Mouse (Mus musculus) limb, embryonic 15.5 days (tissue): ENCODE results near the gene Gm20388. TPM values are rescaled to one million over a fixed set of nuclear protein-coding genes. Genes with fewer than 3 reads are reported as not detected.

ENCODE experiments used
- ATAC-seq: fragments of 200-750 bp; cut with Nextera tagmentation; 2 replicates; pipeline ENCODE4 v1.8.0; 2017; ENCODE audit warnings: low read depth, moderate TSS enrichment; ENCODE audit not compliant: insufficient number of reproducible peaks, low FRiP score, low TSS enrichment
- H3K27ac ChIP-seq: fragments of 300-500 bp; sonication (generic); 2 replicates; pipeline ENCODE4 v1.5.1; 2015; ENCODE audit warnings: moderate library complexity, mild to moderate bottlenecking, inconsistent platforms
- H3K27me3 ChIP-seq: fragments of 300-500 bp; sonication (generic); 2 replicates; pipeline ENCODE4 v1.6.1; 2015; ENCODE audit warnings: inconsistent platforms
- H3K36me3 ChIP-seq: fragments of 300-500 bp; sonication (generic); 2 replicates; pipeline ENCODE4 v1.6.1; 2015; ENCODE audit warnings: inconsistent platforms
- H3K4me1 ChIP-seq: fragments of 300-500 bp; sonication (generic); 2 replicates; pipeline ENCODE4 v1.6.1; 2015; ENCODE audit warnings: inconsistent platforms
- H3K4me2 ChIP-seq: fragments of 300-500 bp; sonication (generic); 2 replicates; pipeline ENCODE4 v1.6.1; 2015; ENCODE audit warnings: mild to moderate bottlenecking, inconsistent platforms
- H3K4me3 ChIP-seq: fragments of 300-500 bp; sonication (generic); 2 replicates; pipeline ENCODE4 v1.5.1; 2015; ENCODE audit warnings: mild to moderate bottlenecking, inconsistent platforms
- H3K9ac ChIP-seq: fragments of 300-500 bp; sonication (generic); 2 replicates; pipeline ENCODE4 v1.6.1; 2015; ENCODE audit warnings: inconsistent platforms
- H3K9me3 ChIP-seq: fragments of 300-500 bp; sonication (generic); 2 replicates; pipeline ENCODE4 v1.6.1; 2016; ENCODE audit warnings: inconsistent platforms
- WGBS: fragments of 180-500 bp; shearing (Covaris S2); methylation state at CpG from one replicate; pipeline ENCODE4 v1.1.7; 2015; 5-methylcytosine and 5-hydroxymethylcytosine counted together
- polyA plus RNA-seq: library from polyadenylated mRNA; unstranded; fragments of >200 nt; fragmentation: Nextera tagmentation; extraction: Ambion mirVana; gene quantifications from 2 replicates; pipeline ENCODE4 v1.2.1, GENCODE M21; 2015

The Gm20388 gene
- polyA plus RNA-seq, 1 experiment from 2014 or later, result 4.9 TPM

GRCm38 (mm10) chr8:121400581-121400980 is 1489.9 kb downstream of the Gm20388 start:
- peaks cover 23% of the 10 kb centered on the region; the same call in 1 of the 2 replicates for H3K4me1 ChIP-seq
- no peak overlapping the region for H3K4me2 ChIP-seq
- WGBS, result 32% methylated on average over 9 of the region's 9 CpGs
- no peaks in the 10 kb centered on the region for H3K9me3 ChIP-seq
- ATAC-seq, result no peak
- no peak overlapping the region for H3K9ac ChIP-seq
- no peaks in the 10 kb centered on the region for H3K36me3 ChIP-seq
- H3K4me3 ChIP-seq, result no peak overlapping the region
- H3K27me3 ChIP-seq, result peaks cover 37% of the 10 kb centered on the region
- H3K27ac ChIP-seq, result no peak overlapping the region

DNA sequence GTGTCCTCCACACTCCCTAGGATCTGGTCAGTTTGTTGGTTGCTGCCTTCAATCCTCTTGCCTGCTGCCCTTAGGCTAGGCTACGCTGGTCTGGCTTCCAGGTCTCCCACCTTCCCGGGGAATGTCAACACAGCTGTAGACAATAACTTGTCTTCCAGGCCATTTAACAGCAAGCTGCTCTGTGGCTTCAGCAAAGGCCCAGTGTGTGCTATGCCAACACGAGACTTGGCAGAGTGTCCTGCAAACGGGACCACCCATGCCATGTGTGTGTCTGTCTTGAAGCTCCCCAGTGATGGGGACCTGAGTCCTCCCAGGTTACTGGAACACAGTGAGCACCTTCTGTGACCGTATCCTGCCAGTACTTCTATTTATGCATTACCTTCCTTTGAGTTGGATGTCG is 1493.2 kb downstream of the Gm20388 start:
- Histone ChIP-seq H3K36me3 (no peaks in the 10 kb centered on the region), H3K9ac (no peak overlapping the region), H3K4me3 (no peak overlapping the region), H3K27me3 (peaks cover 13% of the 10 kb centered on the region; the same call in 1 of the 2 replicates), H3K4me1 (no peaks in the 10 kb centered on the region), H3K9me3 (no peaks in the 10 kb centered on the region), H3K27ac (no peak overlapping the region), H3K4me2 (no peak overlapping the region)
- no peak for ATAC-seq
- 77% methylated on average over 6 of the region's 6 CpGs for WGBS

DNA sequence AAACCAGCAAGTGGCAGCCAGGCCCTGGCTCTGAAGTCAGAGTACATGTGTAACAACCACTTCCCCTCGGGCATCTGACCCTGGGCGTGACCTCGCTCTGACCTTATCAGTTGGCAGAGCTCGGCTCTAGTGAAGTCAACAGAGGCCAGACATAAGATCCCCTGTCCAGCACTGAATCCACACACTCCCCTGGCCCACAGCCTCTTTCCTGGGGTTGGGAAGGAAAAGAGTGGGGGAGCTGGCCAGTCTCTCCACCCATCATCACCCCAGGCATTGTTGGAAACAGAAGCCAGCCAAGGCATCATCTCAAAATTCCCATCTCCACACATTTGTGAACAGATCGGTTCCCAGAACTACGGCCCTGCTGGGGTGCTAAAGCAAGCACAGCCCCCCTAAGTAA is 1507.4 kb downstream of the Gm20388 start:
- H3K36me3 ChIP-seq, result no peaks in the 10 kb centered on the region
- no peaks in the 10 kb centered on the region for H3K9me3 ChIP-seq
- peaks cover 6% of the 10 kb centered on the region; the same call in 1 of the 2 replicates for H3K4me1 ChIP-seq
- H3K27me3 ChIP-seq, result no peaks in the 10 kb centered on the region
- WGBS, result 44% methylated on average over 6 of the region's 6 CpGs
- H3K9ac ChIP-seq, result no peak overlapping the region
- H3K4me2 ChIP-seq, result no peak overlapping the region
- no peak overlapping the region for H3K4me3 ChIP-seq
- H3K27ac ChIP-seq, result no peak overlapping the region
- ATAC-seq, result no peak

GRCm38 (mm10) chr8:121419551-121419950 is 1508.9 kb downstream of the Gm20388 start:
- Histone ChIP-seq H3K27me3 (no peaks in the 10 kb centered on the region), H3K9me3 (no peaks in the 10 kb centered on the region), H3K36me3 (no peaks in the 10 kb centered on the region), H3K4me1 (peaks cover 6% of the 10 kb centered on the region; the same call in 1 of the 2 replicates), H3K4me3 (no peak overlapping the region), H3K4me2 (no peak overlapping the region), H3K27ac (no peak overlapping the region), H3K9ac (no peak overlapping the region)
- ATAC-seq, result no peak
- WGBS, result 85% methylated on average over 2 of the region's 2 CpGs

- no peak overlapping the region for H3K4me3 ChIP-seq
- no peak for ATAC-seq
- H3K4me2 ChIP-seq, result no peak overlapping the region
- no peak overlapping the region for H3K27ac ChIP-seq
- H3K9me3 ChIP-seq, result no peaks in the 10 kb centered on the region
- 63% methylated on average over 5 of the region's 5 CpGs for WGBS
- no peaks in the 10 kb centered on the region for H3K27me3 ChIP-seq
- no peak overlapping the region for H3K9ac ChIP-seq
- no peaks in the 10 kb centered on the region for H3K36me3 ChIP-seq
- peaks cover 12% of the 10 kb centered on the region; the same call in 1 of the 2 replicates for H3K4me1 ChIP-seq
Observed at GRCm38 (mm10) chr8:121421009-121421408, 1510.4 kb downstream of the Gm20388 start.

DNA sequence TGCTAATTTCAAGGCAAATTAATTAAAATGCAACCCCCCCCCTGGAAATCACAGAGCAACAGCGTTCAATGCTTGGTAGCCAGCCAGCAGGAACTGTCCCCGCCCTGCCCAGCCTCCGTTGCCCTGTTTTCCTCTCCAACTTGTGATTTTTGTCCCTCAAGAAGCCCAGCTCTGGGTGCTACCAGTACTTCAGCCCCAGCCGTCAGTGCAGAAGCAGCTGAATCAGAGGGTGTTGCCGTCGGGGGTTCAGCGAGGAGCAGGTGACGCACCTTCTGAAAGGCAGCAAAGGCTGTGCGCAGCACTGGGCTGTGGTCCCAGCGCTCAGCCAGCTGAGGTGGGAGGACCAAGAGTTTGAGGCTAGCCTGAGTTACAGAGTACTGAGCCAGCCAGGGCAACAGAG is 1513.4 kb downstream of the Gm20388 start:
- Histone ChIP-seq H3K4me1 (peaks cover 12% of the 10 kb centered on the region; the same call in 1 of the 2 replicates), H3K27me3 (no peaks in the 10 kb centered on the region), H3K27ac (no peak overlapping the region), H3K4me3 (no peak overlapping the region), H3K9me3 (no peaks in the 10 kb centered on the region), H3K36me3 (no peaks in the 10 kb centered on the region), H3K4me2 (no peak overlapping the region), H3K9ac (no peak overlapping the region)
- no peak for ATAC-seq
- WGBS, result 88% methylated on average over 10 of the region's 10 CpGs

DNA sequence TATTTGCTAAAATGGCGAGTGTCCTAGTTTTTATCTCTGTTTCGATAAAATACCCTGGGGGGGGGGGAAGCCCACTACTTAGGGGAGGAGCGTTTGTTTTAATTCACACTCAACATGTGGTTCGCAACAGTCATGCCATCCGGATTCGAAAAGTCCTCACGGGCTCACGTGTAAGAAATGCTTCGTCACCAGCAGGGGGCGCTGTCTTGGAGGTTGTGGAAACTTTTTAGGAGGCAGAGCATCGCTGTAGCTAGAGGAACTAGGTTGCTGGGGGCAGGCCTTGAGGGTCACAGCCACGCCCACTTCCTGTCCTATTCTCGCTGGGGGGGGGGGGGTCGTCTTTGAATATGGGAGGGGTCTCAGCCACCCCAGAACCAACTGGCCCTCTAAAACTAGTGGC is 1514.0 kb downstream of the Gm20388 start:
- WGBS, result 88% methylated on average over 14 of the region's 14 CpGs
- Histone ChIP-seq H3K4me1 (peaks cover 12% of the 10 kb centered on the region; the same call in 1 of the 2 replicates), H3K36me3 (no peaks in the 10 kb centered on the region), H3K4me3 (no peak overlapping the region), H3K27me3 (no peaks in the 10 kb centered on the region), H3K9ac (no peak overlapping the region), H3K4me2 (no peak overlapping the region), H3K9me3 (no peaks in the 10 kb centered on the region), H3K27ac (no peak overlapping the region)
- no peak for ATAC-seq

DNA sequence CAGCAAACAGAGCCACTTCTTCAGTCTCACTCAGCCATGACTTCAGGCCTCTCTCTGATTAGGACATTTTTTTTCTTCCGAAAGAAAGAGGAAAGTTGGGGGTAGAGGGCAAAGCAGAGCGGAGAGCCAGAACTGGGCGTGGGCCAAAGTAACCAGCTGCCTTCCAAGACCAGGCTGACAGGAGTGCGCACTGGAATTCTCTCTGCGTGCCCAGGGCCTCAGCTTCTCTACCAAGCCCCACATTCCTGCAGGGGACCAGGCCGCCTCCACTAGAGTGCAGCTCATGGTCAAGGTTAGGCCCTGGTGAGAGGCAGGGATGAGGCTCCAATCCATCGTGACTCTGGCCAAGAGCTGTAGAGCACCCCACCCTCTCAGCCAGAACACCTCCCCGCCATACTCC is 1520.9 kb downstream of the Gm20388 start:
- WGBS, result 74% methylated on average over 8 of the region's 8 CpGs
- Histone ChIP-seq H3K9ac (no peak overlapping the region), H3K4me1 (peaks cover 30% of the 10 kb centered on the region), H3K4me2 (no peak overlapping the region), H3K27ac (peak overlapping the region; percentile 67), H3K9me3 (no peaks in the 10 kb centered on the region), H3K36me3 (no peaks in the 10 kb centered on the region), H3K4me3 (no peak overlapping the region), H3K27me3 (0 out of 2 replicates have a peak, but pooled peaks cover 8% of the 10 kb centered on the region)
- peak; percentile 47; the same call in 1 of the 2 replicates for ATAC-seq

- Histone ChIP-seq H3K9ac (no peak overlapping the region), H3K4me2 (no peak overlapping the region), H3K27me3 (0 out of 2 replicates have a peak, but pooled peaks cover 8% of the 10 kb centered on the region), H3K27ac (no peak overlapping the region), H3K4me3 (no peak overlapping the region), H3K4me1 (peaks cover 37% of the 10 kb centered on the region), H3K36me3 (no peaks in the 10 kb centered on the region), H3K9me3 (no peaks in the 10 kb centered on the region)
- WGBS, result 18% methylated on average over 17 of the region's 17 CpGs
- ATAC-seq, result no peak; the same call in 1 of the 2 replicates
Observed at GRCm38 (mm10) chr8:121433466-121433865, 1522.8 kb downstream of the Gm20388 start.

DNA sequence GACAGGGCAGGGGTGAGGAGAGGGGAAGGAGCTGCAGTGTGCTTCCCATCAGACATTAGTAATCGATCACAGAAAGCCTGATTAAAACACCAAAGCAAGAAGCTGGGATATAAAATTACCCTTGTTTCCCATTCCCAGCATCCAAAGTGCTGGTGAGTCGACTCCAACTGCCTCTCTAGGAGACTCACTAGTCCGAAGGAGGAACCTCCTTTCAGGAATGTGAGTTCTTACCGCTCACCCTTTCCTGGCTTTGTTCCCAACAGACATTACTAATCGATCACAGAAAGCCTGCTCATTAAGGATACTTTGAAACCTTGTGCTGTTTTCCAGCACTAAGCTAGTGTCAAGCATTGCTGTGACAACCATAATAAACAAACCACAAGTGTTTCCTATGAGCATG is 1526.0 kb downstream of the Gm20388 start:
- 0 out of 2 replicates have a peak overlapping the region, but pooled peaks have one; percentile 1 for H3K4me3 ChIP-seq
- ATAC-seq, result no peak
- H3K9ac ChIP-seq, result no peak overlapping the region
- H3K27me3 ChIP-seq, result 0 out of 2 replicates have a peak, but pooled peaks cover 8% of the 10 kb centered on the region
- peaks cover 39% of the 10 kb centered on the region for H3K4me1 ChIP-seq
- 33% methylated on average over 5 of the region's 5 CpGs for WGBS
- H3K4me2 ChIP-seq, result no peak overlapping the region
- no peaks in the 10 kb centered on the region for H3K36me3 ChIP-seq
- no peaks in the 10 kb centered on the region for H3K9me3 ChIP-seq
- no peak overlapping the region for H3K27ac ChIP-seq

GRCm38 (mm10) chr8:121437506-121437905 is 1526.9 kb downstream of the Gm20388 start:
- Histone ChIP-seq H3K27ac (no peak overlapping the region), H3K27me3 (0 out of 2 replicates have a peak, but pooled peaks cover 8% of the 10 kb centered on the region), H3K36me3 (no peaks in the 10 kb centered on the region), H3K4me1 (peaks cover 34% of the 10 kb centered on the region), H3K9me3 (no peaks in the 10 kb centered on the region), H3K4me2 (no peak overlapping the region), H3K9ac (no peak overlapping the region), H3K4me3 (no peak overlapping the region)
- no peak for ATAC-seq
- WGBS, result 66% methylated on average over 6 of the region's 6 CpGs

DNA sequence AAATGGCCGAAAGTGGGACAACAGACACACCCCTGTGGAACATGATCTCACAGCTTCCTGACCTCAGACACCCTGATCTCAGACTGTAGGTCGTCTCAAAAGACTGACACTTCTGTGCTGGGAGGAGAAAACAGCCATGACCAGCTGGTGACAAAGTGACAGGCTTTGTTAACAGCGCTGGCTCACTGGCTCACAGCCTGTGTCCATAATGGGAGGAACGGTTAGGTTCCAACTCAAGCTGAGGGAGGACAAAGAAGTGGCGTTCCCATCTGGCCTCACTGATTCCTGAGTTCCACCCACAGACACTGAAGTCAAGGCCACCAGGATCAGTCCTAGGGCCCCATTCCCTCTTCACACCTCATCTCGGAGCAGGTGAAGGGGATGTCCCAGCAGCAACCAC is 1527.5 kb downstream of the Gm20388 start:
- no peaks in the 10 kb centered on the region for H3K9me3 ChIP-seq
- H3K27ac ChIP-seq, result no peak overlapping the region
- 0 out of 2 replicates have a peak, but pooled peaks cover 2% of the 10 kb centered on the region for H3K27me3 ChIP-seq
- H3K36me3 ChIP-seq, result no peaks in the 10 kb centered on the region
- 52% methylated on average over 6 of the region's 6 CpGs for WGBS
- H3K9ac ChIP-seq, result no peak overlapping the region
- no peak overlapping the region for H3K4me2 ChIP-seq
- H3K4me3 ChIP-seq, result no peak overlapping the region
- H3K4me1 ChIP-seq, result peaks cover 28% of the 10 kb centered on the region
- ATAC-seq, result no peak

- no peak overlapping the region for H3K9ac ChIP-seq
- H3K27me3 ChIP-seq, result no peaks in the 10 kb centered on the region
- H3K4me3 ChIP-seq, result no peak overlapping the region
- no peak overlapping the region for H3K27ac ChIP-seq
- no peaks in the 10 kb centered on the region for H3K9me3 ChIP-seq
- WGBS, result 65% methylated on average over 4 of the region's 4 CpGs
- ATAC-seq, result no peak
- H3K4me1 ChIP-seq, result peaks cover 18% of the 10 kb centered on the region
- no peaks in the 10 kb centered on the region for H3K36me3 ChIP-seq
- no peak overlapping the region for H3K4me2 ChIP-seq
Observed at GRCm38 (mm10) chr8:121439351-121439750, 1528.7 kb downstream of the Gm20388 start.
